Mouse (Mus musculus): ENCODE data around the gene Bcl9.

GRCm38 (mm10) chr3:97206521-97206920, 91.2 kb downstream of the Bcl9 start:
- TF ChIP-seq CTCF (IDR thresholded peaks at IDR 0.05; ENCODE audit: insufficient read depth, low read length): no peak
- TF ChIP-seq POLR2A (IDR thresholded peaks at IDR 0.05; ENCODE audit: borderline replicate concordance, extremely low read depth, low read depth, low read length): no peak
